Mouse (Mus musculus) limb, embryonic 14.5 days (tissue): Measurements from ENCODE around the gene Nudt9. TPM values are rescaled to one million over a fixed set of nuclear protein-coding genes. Genes with fewer than 3 reads are reported as not detected.
A peak's percentile ranks its signal among the peaks of the same experiment; 100 is the strongest.
"Not testable (repeated sequence)": the region's sequence is repeated elsewhere in the genome, so short reads cannot be mapped to it uniquely, and the experiment has no call there.

Experiments used
- ATAC-seq: fragments of 200-750 bp; cut with Nextera tagmentation; 2 replicates; pipeline ENCODE4 v1.8.0; 2017; ENCODE audit warnings: low read depth, moderate number of reproducible peaks, moderate TSS enrichment; ENCODE audit not compliant: low FRiP score
- DNase-seq: peaks from one replicate; pipeline ENCODE4 v3.0.0-alpha.2; 2015; ENCODE audit warnings: low spot score
- H3K27ac ChIP-seq: fragments of 300-500 bp; sonication (generic); replicated peaks from 2 replicates; pipeline ENCODE4 v1.5.1; 2014; ENCODE audit warnings: low read depth, mild to moderate bottlenecking, low read length, moderate library complexity, mixed read lengths
- H3K27me3 ChIP-seq: fragments of 300-500 bp; sonication (generic); 2 replicates; pipeline ENCODE4 v1.6.1; 2014; ENCODE audit warnings: low read length, mixed read lengths; ENCODE audit not compliant: control insufficient read depth, insufficient read depth
- H3K36me3 ChIP-seq: fragments of 300-500 bp; sonication (generic); 2 replicates; pipeline ENCODE4 v1.6.1; 2014; ENCODE audit warnings: mild to moderate bottlenecking, low read length, moderate library complexity, mixed read lengths; ENCODE audit not compliant: control insufficient read depth, insufficient read depth
- H3K4me1 ChIP-seq: fragments of 300-500 bp; sonication (generic); 2 replicates; pipeline ENCODE4 v1.6.1; 2014; ENCODE audit warnings: antibody characterized with exemption, low read length, mixed read lengths; ENCODE audit not compliant: control insufficient read depth, insufficient read depth
- H3K4me2 ChIP-seq: fragments of 300-500 bp; sonication (generic); replicated peaks from 2 replicates; pipeline ENCODE4 v1.6.1; 2014; ENCODE audit warnings: low read depth, mild to moderate bottlenecking, low read length, moderate library complexity; ENCODE audit not compliant: severe bottlenecking
- H3K4me3 ChIP-seq: fragments of 300-500 bp; sonication (generic); replicated peaks from 2 replicates; pipeline ENCODE4 v1.5.1; 2014; ENCODE audit warnings: low read length
- H3K9ac ChIP-seq: fragments of 300-500 bp; sonication (generic); 2 replicates; pipeline ENCODE4 v1.6.1; 2014; ENCODE audit warnings: mild to moderate bottlenecking, low read depth, low read length, moderate library complexity; ENCODE audit not compliant: severe bottlenecking
- H3K9me3 ChIP-seq: fragments of 300-500 bp; sonication (generic); 2 replicates; pipeline ENCODE4 v1.6.1; 2016; ENCODE audit warnings: low read length; ENCODE audit not compliant: control insufficient read depth
- POLR2A ChIP-seq: fragments of 200-500 bp; IDR thresholded peaks from 2 replicates; pipeline ENCODE4 v1.8.0; 2012; ENCODE audit warnings: inconsistent platforms, mild to moderate bottlenecking, moderate library complexity, borderline replicate concordance; ENCODE audit not compliant: insufficient read depth, insufficient read length; ENCODE audit errors: extremely low read depth
- WGBS: fragments of 180-500 bp; shearing (Covaris S2); extraction: QIAGEN DNeasy Blood & Tissue Kit; methylation state at CpG from one replicate; pipeline ENCODE4 v1.1.7; 2014; 5-methylcytosine and 5-hydroxymethylcytosine counted together
- polyA plus RNA-seq, 2 experiments: library from polyadenylated mRNA; depleted of rRNA in 1 of 2; stranded (reverse) in 1 of 2; unstranded in 1 of 2; fragments of >200 nt; fragmentation: Nextera tagmentation in 1 of 2; extraction: Ambion mirVana in 1 of 2; gene quantifications; 2 replicates each; pipeline versions ENCODE4 v1.2.1 to v1.2.3; 2012 to 2014

The Nudt9 gene
- polyA plus RNA-seq, 2 experiments: 48.0 to 58.6 TPM

DNA sequence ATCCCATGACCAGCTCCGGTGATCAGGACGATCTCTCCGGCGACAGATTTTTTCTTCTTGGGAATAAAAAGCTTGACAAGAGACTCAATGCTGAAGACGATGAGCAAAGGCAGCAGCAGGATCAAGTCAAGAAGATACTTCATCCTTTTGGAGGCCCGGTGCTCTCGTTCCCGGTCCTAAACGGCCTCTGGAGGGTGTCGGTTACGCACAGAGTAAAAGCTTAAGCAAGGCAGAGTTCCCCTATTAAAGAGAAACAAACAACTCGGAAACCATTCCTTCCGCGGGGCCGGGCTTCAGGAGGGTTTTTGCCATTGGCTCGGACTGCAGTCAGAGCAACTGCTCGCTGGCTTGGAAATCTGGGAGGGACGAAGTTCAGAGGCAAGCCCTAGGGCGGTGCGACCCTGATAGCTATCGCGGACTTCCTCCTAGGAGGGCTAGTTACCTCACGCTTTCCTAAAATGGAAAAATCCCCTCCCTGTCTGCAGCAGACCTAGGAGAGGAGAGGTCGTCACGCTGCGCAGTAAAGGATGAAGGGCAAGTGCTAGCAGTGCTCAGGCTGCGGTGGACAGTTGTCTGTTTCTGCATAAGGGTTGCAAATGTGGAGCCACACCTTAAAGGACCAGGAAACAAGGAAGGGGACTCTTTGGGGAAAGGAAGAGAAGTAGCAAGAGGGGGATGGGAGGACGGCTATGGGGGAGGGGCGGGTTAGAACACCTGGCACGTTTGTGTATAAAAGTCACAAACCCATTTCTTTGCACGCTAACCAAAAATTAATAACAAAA lies 24.3 kb upstream of the Nudt9 start, which contains the start of gene Hsd17b11:
TSS of gene Hsd17b11 (minus strand) at position 323 of the 782 bp plus-strand sequence.
- H3K9me3 ChIP-seq: no peaks in the 10 kb centered on the region
- TF ChIP-seq POLR2A: peak; percentile 44; the same call in 1 of the 2 replicates
- H3K9ac ChIP-seq: peak within 1 kb of the TSS; percentile 62
- no peaks in the 10 kb centered on the region for H3K27me3 ChIP-seq
- peaks cover 8% of the 10 kb centered on the region for H3K4me1 ChIP-seq
- peak within 1 kb of the TSS; percentile 51 for H3K4me3 ChIP-seq
- peak; percentile 89 for ATAC-seq
- DNase-seq: peak; percentile 88
- WGBS: 1% methylated on average over 31 of the region's 31 CpGs
- peak within 1 kb of the TSS; percentile 78 for H3K4me2 ChIP-seq
- H3K27ac ChIP-seq: peak within 1 kb of the TSS; percentile 43
- no peaks in the 10 kb centered on the region for H3K36me3 ChIP-seq

DNA sequence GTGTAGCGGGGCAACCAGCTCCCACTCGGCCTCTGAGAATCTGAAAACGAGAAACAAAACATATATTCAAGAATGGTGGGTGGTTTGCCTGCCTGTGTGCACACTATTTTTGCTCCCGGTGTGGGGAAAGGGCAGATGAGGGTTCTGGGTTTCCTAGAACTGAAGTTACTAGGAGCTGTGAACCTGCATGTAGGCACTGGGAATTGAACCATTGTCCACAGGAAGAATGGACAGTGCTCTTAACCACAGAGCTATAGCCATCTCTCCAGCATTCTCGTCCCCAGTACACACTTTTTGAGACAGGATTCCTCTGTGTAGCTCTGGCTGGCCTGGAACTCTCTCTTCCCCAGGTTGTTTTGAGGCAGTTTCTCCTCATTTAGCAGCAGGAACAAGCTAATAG lies 23.5 kb upstream of the Nudt9 start:
- no peaks in the 10 kb centered on the region for H3K9me3 ChIP-seq
- ATAC-seq (no peak), DNase-seq (no peak)
- TF ChIP-seq POLR2A: no peak
- H3K36me3 ChIP-seq: no peaks in the 10 kb centered on the region
- H3K4me2 ChIP-seq: peak overlapping the region; percentile 78
- peaks cover 8% of the 10 kb centered on the region for H3K4me1 ChIP-seq
- H3K9ac ChIP-seq: 0 out of 2 replicates have a peak overlapping the region, but pooled peaks have one; percentile 62
- no peak overlapping the region for H3K27ac ChIP-seq
- H3K27me3 ChIP-seq: no peaks in the 10 kb centered on the region
- H3K4me3 ChIP-seq: peak overlapping the region; percentile 51
- 10% methylated on average over 5 of the region's 5 CpGs for WGBS

DNA sequence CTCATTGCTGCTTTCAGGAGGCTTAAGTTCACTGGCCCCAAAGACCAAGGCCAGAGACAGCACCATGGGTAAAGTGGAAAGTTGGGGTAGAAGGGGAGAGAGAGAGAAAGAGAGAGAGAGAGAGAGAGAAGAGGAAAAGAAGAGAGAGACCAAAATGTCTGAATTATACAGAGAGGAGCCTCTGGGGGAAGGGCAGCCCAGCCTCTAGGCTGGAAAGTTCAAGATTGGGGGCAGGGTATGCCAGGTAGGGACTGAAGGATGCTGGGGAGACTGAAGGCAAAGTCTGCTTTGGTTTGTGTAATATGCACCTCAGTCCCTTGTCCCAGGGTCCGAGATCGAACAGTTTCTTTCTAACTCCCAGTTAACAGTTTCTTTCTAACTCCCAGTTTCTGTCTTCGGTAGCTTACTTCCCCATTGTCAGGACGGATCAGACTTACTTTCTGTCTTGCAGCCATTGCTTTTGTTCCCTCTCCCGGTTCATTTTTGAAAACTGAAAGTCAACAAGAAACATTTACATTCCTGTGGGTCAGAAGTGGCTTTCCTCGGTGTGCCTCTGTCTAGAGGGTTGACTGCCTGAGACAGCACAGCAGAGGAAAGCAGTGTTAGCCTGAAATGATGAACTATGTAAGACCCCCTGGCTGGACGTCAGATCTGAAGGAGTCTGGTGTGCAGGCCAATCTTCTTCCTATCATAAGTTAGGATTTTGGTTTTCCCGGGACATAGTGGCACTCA lies 22.7 kb upstream of the Nudt9 start:
- no peak for ATAC-seq
- no peaks in the 10 kb centered on the region for H3K36me3 ChIP-seq
- no peaks in the 10 kb centered on the region for H3K9me3 ChIP-seq
- H3K4me2 ChIP-seq: no peak overlapping the region
- 79% methylated on average over 8 of the region's 8 CpGs for WGBS
- DNase-seq: no peak
- H3K4me1 ChIP-seq: peaks cover 8% of the 10 kb centered on the region
- H3K27ac ChIP-seq: no peak overlapping the region
- no peaks in the 10 kb centered on the region for H3K27me3 ChIP-seq
- no peak overlapping the region for H3K9ac ChIP-seq
- no peak overlapping the region for H3K4me3 ChIP-seq
- no peak for TF ChIP-seq POLR2A

DNA sequence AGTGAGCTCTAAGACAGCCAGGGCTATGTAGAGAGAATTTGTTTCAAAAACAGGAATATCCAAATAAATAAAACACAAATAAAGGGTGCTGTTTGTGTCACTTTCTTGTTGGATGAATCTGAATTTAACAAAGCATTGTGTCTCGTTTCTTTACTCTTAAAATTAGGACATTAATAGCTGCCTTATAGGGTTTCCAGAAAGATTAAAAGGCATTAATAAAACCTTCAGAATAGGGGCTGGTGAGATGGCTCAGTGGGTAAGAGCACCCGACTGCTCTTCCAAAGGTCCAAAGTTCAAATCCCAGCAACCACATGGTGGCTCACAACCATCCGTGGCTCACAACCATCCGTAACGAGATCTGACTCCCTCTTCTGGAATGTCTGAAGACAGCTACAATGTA lies 21.9 kb upstream of the Nudt9 start:
- not testable (repeated sequence) for H3K36me3 ChIP-seq, DNase-seq, H3K4me2 ChIP-seq, H3K9me3 ChIP-seq, H3K9ac ChIP-seq, ATAC-seq, H3K4me1 ChIP-seq, H3K27ac ChIP-seq, H3K4me3 ChIP-seq, H3K27me3 ChIP-seq
- WGBS: 76% methylated on average over 5 of the region's 5 CpGs

DNA sequence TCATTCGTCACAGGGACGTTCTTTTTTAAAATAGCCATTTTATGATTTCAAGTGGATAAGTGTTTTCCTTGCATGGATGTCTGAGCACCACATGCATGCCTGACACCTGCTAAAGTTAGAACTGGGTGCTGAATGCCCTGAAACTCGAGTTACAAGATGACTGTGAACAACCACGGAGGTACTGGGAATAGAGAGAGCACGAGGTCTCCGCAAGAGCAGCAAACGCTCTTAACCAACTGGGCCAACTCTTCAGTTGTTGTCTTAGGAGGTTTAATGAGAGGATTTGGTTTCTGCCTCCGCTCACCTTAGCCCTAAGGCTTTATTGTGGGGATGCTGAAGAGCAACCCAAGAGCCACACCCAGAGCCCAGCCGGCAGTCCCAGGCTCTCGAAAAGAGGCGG lies 21.3 kb upstream of the Nudt9 start:
- no peak overlapping the region for H3K9ac ChIP-seq
- peaks cover 8% of the 10 kb centered on the region for H3K4me1 ChIP-seq
- WGBS: 59% methylated on average over 11 of the region's 11 CpGs
- H3K9me3 ChIP-seq: no peaks in the 10 kb centered on the region
- no peaks in the 10 kb centered on the region for H3K36me3 ChIP-seq
- TF ChIP-seq POLR2A: no peak
- no peak overlapping the region for H3K27ac ChIP-seq
- no peaks in the 10 kb centered on the region for H3K27me3 ChIP-seq
- DNase-seq (no peak), ATAC-seq (no peak)
- no peak overlapping the region for H3K4me3 ChIP-seq
- H3K4me2 ChIP-seq: no peak overlapping the region
